Mouse (Mus musculus) liver, adult 2 months (tissue): ENCODE measurements around the gene Snx20.

ENCODE experiments used
- CTCF ChIP-seq: fragments of 200-500 bp; IDR thresholded peaks from 2 replicates; pipeline ENCODE4 v1.5.1; 2011; ENCODE audit warnings: low read depth, low read length, control low read depth
- POLR2A ChIP-seq: fragments of 200-500 bp; IDR thresholded peaks from 2 replicates; pipeline ENCODE4 v1.6.1; 2011; ENCODE audit warnings: low read length, control low read depth; ENCODE audit not compliant: insufficient read depth; ENCODE audit errors: extremely low read depth

DNA sequence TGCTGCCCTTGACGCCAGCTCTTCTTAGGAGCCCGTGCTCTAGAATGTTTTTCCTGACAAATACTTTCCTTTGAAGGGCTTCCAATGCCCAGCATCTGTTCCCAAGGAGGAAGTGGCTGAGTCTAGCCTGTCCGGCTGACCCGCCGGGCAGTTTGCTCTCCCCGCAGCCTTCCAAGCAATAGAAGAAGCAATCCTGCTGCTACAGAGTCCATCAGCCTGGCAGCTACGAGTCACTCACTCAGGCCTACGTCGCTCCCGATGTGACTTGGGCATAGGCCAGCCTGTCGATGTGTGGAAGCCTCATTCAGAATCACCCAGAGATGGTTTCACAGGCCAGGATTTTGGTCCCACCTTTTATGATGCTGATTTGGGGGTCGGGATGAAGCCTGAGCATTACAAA lies 39.9 kb downstream of the Snx20 start:
- TF ChIP-seq POLR2A (no peak), CTCF (no peak)
